In the genomic region with DNA sequence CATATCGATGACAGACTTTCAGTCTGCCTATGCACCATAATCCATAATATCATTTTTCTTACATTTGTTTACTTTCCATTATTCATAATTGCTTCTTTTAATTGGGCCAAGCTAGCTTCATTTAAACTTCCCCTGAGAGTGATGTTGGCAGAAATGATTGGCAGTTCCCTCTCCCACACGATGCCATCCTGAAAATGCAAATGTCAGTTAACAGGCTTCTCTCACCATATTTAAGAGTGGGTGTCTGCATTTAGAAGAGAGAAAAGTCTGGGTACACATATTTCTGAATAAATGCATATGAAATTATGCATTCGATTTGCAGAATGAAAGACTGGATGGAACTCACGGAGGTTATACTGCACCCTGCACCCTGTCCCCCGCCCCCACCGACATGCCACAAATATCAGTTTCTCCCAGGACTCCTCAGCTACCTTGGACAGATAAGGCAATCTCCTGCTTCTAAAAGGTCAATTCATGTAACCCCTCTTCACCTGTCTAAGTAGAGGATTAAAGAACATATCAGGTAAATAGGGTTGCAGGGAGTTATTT, we compare ENCODE assay signal across 31 mouse cellular contexts.
DNase-seq lines count a peak whose midpoint lies in the region; ATAC-seq and TF ChIP-seq lines count a peak whose summit lies in the region.
"Had no signal": no experiment of that assay in that cellular context is flagged by ENCODE, and none has a peak within 500 bp of the region (broad histone marks: within the 10 kb centered on the region; RNA-seq: fewer than 3 reads in every experiment).

No protein-coding gene starts in this region.

- peak; percentile 85; the same call in 1 of the 2 replicates for ATAC-seq in forebrain, embryonic 13.5 days
- ATAC-seq in hindbrain, postnatal 0 days, result no peak
- ATAC-seq in hindbrain, embryonic 14.5 days (ENCODE audit: low FRiP score), result no peak
- 0 out of 2 replicates have a peak, but pooled peaks have one; percentile 37 for ATAC-seq in midbrain, embryonic 13.5 days
- no peak for ATAC-seq in midbrain, postnatal 0 days (ENCODE audit: low FRiP score)
- ATAC-seq: activated CD4-positive, CD25-positive, alpha-beta regulatory T cell, adult 4 months; intestine, embryonic 15.5 days; liver, postnatal 0 days had no signal

- H3K36me3 ChIP-seq in forebrain, embryonic 13.5 days (ENCODE audit: poor library complexity, severe bottlenecking), result no peaks in the 10 kb centered on the region
- H3K36me3 ChIP-seq in forebrain, embryonic 10.5 days (replicated peaks), result no peaks in the 10 kb centered on the region
- H3K36me3 ChIP-seq in hindbrain, postnatal 0 days (ENCODE audit: insufficient read depth, low read length), result no peaks in the 10 kb centered on the region
- no peaks in the 10 kb centered on the region for H3K36me3 ChIP-seq in hindbrain, embryonic 14.5 days (replicated peaks; ENCODE audit: control insufficient read depth, insufficient read depth)
- H3K36me3 ChIP-seq in midbrain, embryonic 13.5 days, result no peaks in the 10 kb centered on the region
- H3K36me3 ChIP-seq in midbrain, postnatal 0 days (ENCODE audit: insufficient read depth, low read length), result no peaks in the 10 kb centered on the region
- H3K36me3 ChIP-seq: embryonic facial prominence, embryonic 12.5 days; heart, embryonic 12.5 days; hindbrain, embryonic 15.5 days; intestine, embryonic 15.5 days; limb, embryonic 13.5 days; neural tube, embryonic 13.5 days; stomach, embryonic 15.5 days had no signal

- no peaks in the 10 kb centered on the region for H3K9me3 ChIP-seq in forebrain, embryonic 13.5 days (replicated peaks)
- no peaks in the 10 kb centered on the region for H3K9me3 ChIP-seq in forebrain, embryonic 10.5 days
- no peaks in the 10 kb centered on the region for H3K9me3 ChIP-seq in hindbrain, postnatal 0 days (ENCODE audit: low read length)
- no peaks in the 10 kb centered on the region for H3K9me3 ChIP-seq in hindbrain, embryonic 14.5 days (ENCODE audit: control insufficient read depth, low read length)
- H3K9me3 ChIP-seq in midbrain, embryonic 13.5 days, result no peaks in the 10 kb centered on the region
- no peaks in the 10 kb centered on the region for H3K9me3 ChIP-seq in midbrain, postnatal 0 days (ENCODE audit: low read length)
- H3K9me3 ChIP-seq: embryonic facial prominence, embryonic 12.5 days; heart, embryonic 12.5 days; hindbrain, embryonic 15.5 days; intestine, embryonic 15.5 days; limb, embryonic 13.5 days; neural tube, embryonic 13.5 days; stomach, embryonic 15.5 days had no signal

- no peak for TF ChIP-seq CTCF in hindbrain, postnatal 0 days (IDR thresholded peaks at IDR 0.05; ENCODE audit: low read depth)
- no peak for TF ChIP-seq CTCF in midbrain, postnatal 0 days (IDR thresholded peaks at IDR 0.05)

- 85% methylated on average over 6 of the region's 6 CpGs for WGBS in forebrain, embryonic 13.5 days
- WGBS in forebrain, embryonic 10.5 days, result 93% methylated on average over 6 of the region's 6 CpGs
- 82% methylated on average over 6 of the region's 6 CpGs for WGBS in hindbrain, postnatal 0 days
- 79% methylated on average over 6 of the region's 6 CpGs for WGBS in hindbrain, embryonic 14.5 days
- WGBS in midbrain, embryonic 13.5 days, result 83% methylated on average over 6 of the region's 6 CpGs
- WGBS in midbrain, postnatal 0 days, result 69% methylated on average over 6 of the region's 6 CpGs

- no peak overlapping the region for H3K4me2 ChIP-seq in forebrain, embryonic 13.5 days
- no peak overlapping the region for H3K4me2 ChIP-seq in hindbrain, postnatal 0 days (ENCODE audit: low read depth, low read length)
- no peak overlapping the region for H3K4me2 ChIP-seq in hindbrain, embryonic 14.5 days (replicated peaks)
- no peak overlapping the region for H3K4me2 ChIP-seq in midbrain, embryonic 13.5 days (replicated peaks)
- H3K4me2 ChIP-seq in midbrain, postnatal 0 days (ENCODE audit: low read depth, low read length, poor library complexity, severe bottlenecking), result no peak overlapping the region
- H3K4me2 ChIP-seq: embryonic facial prominence, embryonic 12.5 days; heart, embryonic 12.5 days; hindbrain, embryonic 15.5 days; intestine, embryonic 15.5 days; limb, embryonic 13.5 days; liver, embryonic 11.5 days; neural tube, embryonic 13.5 days; stomach, embryonic 15.5 days had no signal

- no peak for DNase-seq in forebrain, embryonic 10.5 days (ENCODE audit: extremely low spot score, low spot score)
- no peak for DNase-seq in hindbrain, postnatal 0 days (ENCODE audit: low spot score)
- DNase-seq in hindbrain, embryonic 14.5 days (ENCODE audit: low spot score), result no peak
- DNase-seq in midbrain, postnatal 0 days (ENCODE audit: low spot score), result no peak
- peak; percentile 71 for DNase-seq in telencephalon, adult 2 months (ENCODE audit: low read depth, low spot score)
- DNase-seq in spleen, adult 18-20 months, result no peak
- DNase-seq: adrenal gland, adult 2 months; adrenal gland, postnatal 36 days; cerebellum, adult 11 months; cerebellum, adult 9-11 months; embryo, embryonic 11 days; gastrocnemius, postnatal 25 days; heart, adult 2 months; heart, postnatal 4 days; kidney, adult 2 months; kidney, postnatal 36 days; liver, postnatal 0 days; lung, postnatal 36 days; thymus, postnatal 25 days had no signal

- no peak overlapping the region for H3K4me3 ChIP-seq in forebrain, embryonic 13.5 days
- no peak overlapping the region for H3K4me3 ChIP-seq in forebrain, embryonic 10.5 days
- no peak overlapping the region for H3K4me3 ChIP-seq in hindbrain, postnatal 0 days (ENCODE audit: low read length)
- no peak overlapping the region for H3K4me3 ChIP-seq in hindbrain, embryonic 14.5 days (replicated peaks; ENCODE audit: low read length)
- no peak overlapping the region for H3K4me3 ChIP-seq in midbrain, embryonic 13.5 days (replicated peaks)
- no peak overlapping the region for H3K4me3 ChIP-seq in midbrain, postnatal 0 days (ENCODE audit: low read depth, low read length)
- H3K4me3 ChIP-seq: embryonic facial prominence, embryonic 12.5 days; heart, adult 2 months; heart, embryonic 12.5 days; hindbrain, embryonic 15.5 days; intestine, embryonic 15.5 days; limb, embryonic 13.5 days; neural tube, embryonic 13.5 days; stomach, embryonic 15.5 days had no signal

- no peak overlapping the region for H3K9ac ChIP-seq in forebrain, embryonic 13.5 days
- no peak overlapping the region for H3K9ac ChIP-seq in hindbrain, postnatal 0 days (replicated peaks; ENCODE audit: low read length)
- no peak overlapping the region for H3K9ac ChIP-seq in hindbrain, embryonic 14.5 days
- H3K9ac ChIP-seq in midbrain, embryonic 13.5 days (replicated peaks), result no peak overlapping the region
- H3K9ac ChIP-seq in midbrain, postnatal 0 days (replicated peaks; ENCODE audit: low read length, poor library complexity, severe bottlenecking), result no peak overlapping the region
- H3K9ac ChIP-seq: embryonic facial prominence, embryonic 12.5 days; heart, embryonic 12.5 days; hindbrain, embryonic 15.5 days; intestine, embryonic 15.5 days; limb, embryonic 13.5 days; liver, postnatal 0 days; neural tube, embryonic 13.5 days; stomach, embryonic 15.5 days had no signal

- no peak overlapping the region for H3K27ac ChIP-seq in forebrain, embryonic 13.5 days
- no peak overlapping the region for H3K27ac ChIP-seq in forebrain, embryonic 10.5 days
- 0 out of 2 replicates have a peak overlapping the region, but pooled peaks have one; percentile 4 for H3K27ac ChIP-seq in hindbrain, postnatal 0 days
- no peak overlapping the region for H3K27ac ChIP-seq in hindbrain, embryonic 14.5 days
- H3K27ac ChIP-seq in midbrain, embryonic 13.5 days, result no peak overlapping the region
- no peak overlapping the region for H3K27ac ChIP-seq in midbrain, postnatal 0 days (ENCODE audit: low read depth, low read length)
- H3K27ac ChIP-seq: embryonic facial prominence, embryonic 12.5 days; heart, adult 2 months; hindbrain, embryonic 15.5 days; intestine, embryonic 15.5 days; limb, embryonic 13.5 days; neural tube, embryonic 13.5 days; stomach, embryonic 15.5 days had no signal

- no peaks in the 10 kb centered on the region for H3K4me1 ChIP-seq in forebrain, embryonic 13.5 days
- no peaks in the 10 kb centered on the region for H3K4me1 ChIP-seq in forebrain, embryonic 10.5 days
- H3K4me1 ChIP-seq in hindbrain, postnatal 0 days (ENCODE audit: insufficient read depth, low read length), result no peaks in the 10 kb centered on the region
- no peaks in the 10 kb centered on the region for H3K4me1 ChIP-seq in hindbrain, embryonic 14.5 days (replicated peaks; ENCODE audit: control insufficient read depth, insufficient read depth, low read length)
- H3K4me1 ChIP-seq in midbrain, embryonic 13.5 days (replicated peaks), result no peaks in the 10 kb centered on the region; the same call in 1 of the 2 replicates
- H3K4me1 ChIP-seq in midbrain, postnatal 0 days (ENCODE audit: insufficient read depth, low read length), result no peaks in the 10 kb centered on the region
- H3K4me1 ChIP-seq: embryonic facial prominence, embryonic 12.5 days; heart, embryonic 12.5 days; hindbrain, embryonic 15.5 days; intestine, embryonic 15.5 days; limb, embryonic 13.5 days; neural tube, embryonic 13.5 days; stomach, embryonic 15.5 days had no signal

- no peaks in the 10 kb centered on the region for H3K27me3 ChIP-seq in forebrain, embryonic 13.5 days
- no peaks in the 10 kb centered on the region for H3K27me3 ChIP-seq in forebrain, embryonic 10.5 days (ENCODE audit: poor library complexity, severe bottlenecking)
- H3K27me3 ChIP-seq in hindbrain, postnatal 0 days (ENCODE audit: insufficient read depth, low read length), result no peaks in the 10 kb centered on the region
- no peaks in the 10 kb centered on the region for H3K27me3 ChIP-seq in hindbrain, embryonic 14.5 days (ENCODE audit: control insufficient read depth, insufficient read depth, low read length)
- no peaks in the 10 kb centered on the region for H3K27me3 ChIP-seq in midbrain, embryonic 13.5 days
- no peaks in the 10 kb centered on the region for H3K27me3 ChIP-seq in midbrain, postnatal 0 days (ENCODE audit: insufficient read depth, low read length)
- H3K27me3 ChIP-seq: CH12.LX; embryonic facial prominence, embryonic 12.5 days; heart, embryonic 12.5 days; hindbrain, embryonic 15.5 days; intestine, embryonic 15.5 days; limb, embryonic 13.5 days; neural tube, embryonic 13.5 days; stomach, embryonic 15.5 days had no signal

Comparison
In these comparisons a context has a peak if more than half of its experiments do, and no peak if none do; other contexts are left out.
1. ATAC-seq: peak in forebrain, embryonic 13.5 days (single experiment) and midbrain, embryonic 13.5 days (single experiment); none in hindbrain, postnatal 0 days (single experiment), hindbrain, embryonic 14.5 days (single experiment) and midbrain, postnatal 0 days (single experiment).